Mouse (Mus musculus) NIH3T3 (cell line): ENCODE measurements around the gene Trpm3.

ENCODE experiments used
- DNase-seq: peaks from one replicate; pipeline ENCODE4 v3.0.0-alpha.2; 2012; ENCODE audit warnings: low read depth

Gene Trpm3

DNA sequence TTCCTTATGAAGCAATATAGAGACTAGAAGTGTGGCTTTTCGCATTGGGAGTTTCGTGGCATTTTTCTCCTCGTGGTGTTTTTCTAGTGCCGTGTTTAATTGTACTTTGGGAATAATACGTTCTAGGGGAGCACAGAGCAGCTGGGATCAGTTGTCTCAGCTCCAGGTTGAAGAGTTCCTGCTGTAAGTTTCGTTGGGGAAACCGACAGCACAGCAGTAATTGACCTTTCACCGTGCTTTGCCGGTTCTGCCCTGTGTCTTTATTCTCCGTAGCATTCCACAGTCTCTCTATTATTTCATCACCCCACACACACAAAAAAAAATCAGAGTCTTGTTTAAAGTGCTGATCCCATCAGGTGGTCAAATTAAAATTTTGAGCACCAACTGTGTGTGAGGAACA, 496.8 kb downstream of the Trpm3 start:
- no peak for DNase-seq

DNA sequence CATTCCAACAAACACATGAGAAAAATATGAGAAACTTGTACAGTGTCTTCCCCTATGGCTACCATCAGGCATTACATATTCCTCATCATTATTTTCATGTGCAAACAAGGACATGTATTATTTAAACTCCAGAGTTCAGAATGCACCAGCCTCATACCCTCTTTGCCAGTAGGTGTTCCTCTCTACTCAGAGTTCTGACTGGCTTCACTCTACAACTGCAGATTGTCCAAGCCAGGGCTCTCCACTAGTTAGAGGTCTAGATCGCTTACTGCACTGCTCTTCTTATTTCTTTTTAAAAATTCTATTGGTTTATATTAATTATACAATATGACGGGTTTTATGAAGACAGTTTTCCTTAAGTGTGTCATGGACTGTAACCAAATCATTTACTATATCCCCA, 498.9 kb downstream of the Trpm3 start:
- DNase-seq = no peak

DNA sequence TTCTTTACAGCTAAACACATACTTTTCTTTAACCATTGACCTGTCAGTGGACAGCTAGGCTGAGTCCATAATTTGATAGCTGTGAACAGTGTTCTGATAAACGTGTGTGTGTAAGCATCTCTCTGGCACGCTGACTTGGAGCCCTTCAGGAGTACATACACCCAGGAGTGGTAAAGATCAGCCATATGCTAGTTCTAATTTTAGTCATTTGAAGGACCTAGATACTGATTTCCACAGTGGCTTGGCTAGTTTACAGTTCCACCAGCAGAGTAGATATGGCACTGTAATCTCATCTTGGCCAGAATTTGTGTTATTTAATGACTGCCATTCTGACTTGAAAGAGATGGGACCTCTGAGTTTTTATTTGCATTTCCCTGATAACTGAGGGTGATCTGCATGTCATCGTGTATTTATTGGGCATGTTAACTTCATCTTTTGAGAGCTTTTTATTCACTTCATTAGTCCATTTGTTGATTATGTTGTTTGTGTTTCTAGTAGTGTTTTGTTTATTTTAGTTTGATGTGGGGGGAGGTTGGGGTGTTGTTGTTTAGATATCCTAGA, 499.6 kb downstream of the Trpm3 start:
- no peak for DNase-seq

DNA sequence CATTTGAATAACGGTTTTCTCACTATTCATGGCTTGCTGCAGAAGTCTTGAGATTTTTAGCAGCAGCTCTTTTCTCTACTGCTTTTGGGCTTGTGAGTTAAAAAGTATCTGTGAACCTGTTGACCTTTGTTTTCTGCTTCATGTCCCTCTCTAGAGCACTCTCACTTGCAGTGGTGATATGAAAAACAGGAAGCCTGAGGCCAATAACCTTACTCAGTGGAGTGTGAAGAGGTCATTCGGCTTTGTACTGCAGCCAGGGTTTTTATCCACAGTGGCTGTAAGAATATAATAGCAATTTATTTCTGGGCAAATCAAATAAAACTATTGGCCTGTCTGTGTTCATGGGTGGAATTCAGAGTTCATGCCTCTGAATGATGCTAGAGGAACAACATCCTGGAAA, 503.3 kb downstream of the Trpm3 start:
- DNase-seq = no peak

DNA sequence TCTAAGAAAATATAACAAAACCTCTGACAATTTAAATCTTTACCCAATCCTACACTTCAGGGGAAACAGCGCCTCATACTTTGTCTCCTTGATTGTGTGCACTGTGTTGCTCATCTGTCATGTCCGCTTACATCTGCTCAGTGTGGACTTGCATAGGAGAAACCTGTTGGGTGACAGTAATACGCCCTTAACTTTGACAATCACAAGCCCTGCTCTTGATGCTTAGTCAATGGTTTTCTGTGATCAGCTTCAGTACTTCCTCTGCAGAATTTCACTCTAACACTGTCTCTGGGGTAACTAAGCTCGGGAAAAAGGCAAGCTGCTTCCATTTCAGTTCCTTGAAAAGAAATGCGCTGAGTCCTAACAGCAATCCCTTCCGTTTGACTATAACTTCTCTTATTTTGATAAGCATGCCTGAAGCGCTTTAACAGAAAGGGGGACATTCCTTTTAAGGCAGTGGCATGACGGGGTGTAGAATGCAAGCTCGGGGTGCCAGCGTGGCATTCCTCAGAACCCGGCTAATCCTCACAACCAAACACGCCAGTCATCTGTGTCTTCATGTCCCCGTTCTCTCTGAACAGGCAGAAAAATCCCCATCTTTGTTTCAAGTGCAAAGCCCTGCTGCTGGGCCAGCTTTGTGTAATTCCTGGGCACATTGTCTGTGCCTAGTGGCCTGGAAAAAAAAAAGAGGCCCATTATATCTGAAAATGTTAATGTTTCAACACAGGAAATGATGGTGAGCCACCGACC, 517.8 kb downstream of the Trpm3 start:
- DNase-seq = no peak

DNA sequence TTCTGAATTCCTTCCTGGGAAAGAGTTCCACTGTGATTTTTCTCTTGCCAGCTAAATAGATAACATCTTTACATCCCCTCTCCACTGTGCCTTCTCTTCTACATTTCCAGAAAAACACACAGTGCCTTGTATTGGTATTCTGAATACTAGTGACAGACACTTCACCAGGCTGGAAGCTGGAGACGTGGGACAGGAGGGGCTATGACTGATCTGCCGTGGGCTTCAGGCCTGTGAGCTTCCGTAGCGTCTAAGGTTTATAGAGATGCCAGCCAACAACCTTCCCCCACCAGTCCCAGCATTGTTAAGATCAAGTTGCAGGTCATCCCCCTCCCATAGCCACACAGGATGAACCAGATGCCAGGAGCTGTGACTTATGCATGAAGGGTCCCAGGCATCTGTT, 518.4 kb downstream of the Trpm3 start:
- no peak for DNase-seq

DNA sequence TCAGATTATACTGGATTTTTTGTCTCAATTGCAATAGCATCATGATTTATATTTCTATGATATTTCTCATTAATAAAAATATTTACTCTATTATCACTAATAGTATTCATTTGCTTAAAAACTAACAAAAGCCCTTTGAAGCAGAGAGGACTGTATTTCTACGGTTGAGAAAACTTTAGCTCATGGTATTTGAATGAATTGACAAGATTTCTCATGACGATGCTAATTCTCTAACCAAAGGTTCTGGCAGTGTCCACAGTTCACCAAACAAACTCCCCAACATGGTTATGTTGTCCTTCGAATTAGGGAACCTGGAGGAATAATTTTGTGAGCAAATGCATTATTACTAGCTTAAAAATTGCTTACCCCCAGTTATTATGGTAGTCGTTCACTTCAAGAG, 526.6 kb downstream of the Trpm3 start:
- no peak for DNase-seq

DNA sequence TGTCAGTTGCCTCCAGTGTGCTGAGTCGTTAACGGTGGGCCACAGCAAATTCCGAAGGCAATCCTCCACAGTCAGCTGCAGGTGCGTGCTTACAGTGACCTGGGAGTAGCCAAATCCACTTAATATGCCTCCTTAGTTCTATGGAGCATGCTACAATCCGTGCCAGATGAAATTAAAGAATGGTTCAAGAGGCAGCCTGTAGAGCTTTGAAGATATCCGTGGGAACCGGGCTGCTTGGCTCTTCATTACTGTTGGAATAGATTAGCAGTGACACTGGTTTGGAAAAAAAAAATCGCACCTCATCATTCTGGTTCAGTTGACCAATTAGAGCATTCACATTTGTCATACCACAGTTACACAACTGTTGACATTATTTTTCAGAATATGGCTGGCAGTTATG, 531.4 kb downstream of the Trpm3 start:
- DNase-seq = no peak

DNA sequence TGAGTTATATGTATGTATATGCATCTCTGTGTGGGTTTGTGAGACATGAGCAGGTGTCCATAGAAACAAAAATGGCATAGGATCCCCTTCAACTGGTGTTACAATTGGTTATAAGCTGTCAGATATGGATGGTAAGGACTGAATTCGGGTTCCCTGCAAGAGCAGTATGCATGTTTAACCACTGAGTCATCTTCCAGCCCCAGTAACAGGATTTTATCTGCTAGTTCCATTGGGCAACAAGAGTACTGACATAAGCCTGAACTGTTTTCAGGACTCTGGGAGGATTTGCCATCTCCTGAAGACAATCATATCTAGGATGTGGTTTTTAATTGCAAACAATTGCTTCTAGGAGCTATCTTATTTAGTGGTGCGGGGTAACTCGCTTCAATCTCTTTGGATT, 534.0 kb downstream of the Trpm3 start:
- no peak for DNase-seq

DNA sequence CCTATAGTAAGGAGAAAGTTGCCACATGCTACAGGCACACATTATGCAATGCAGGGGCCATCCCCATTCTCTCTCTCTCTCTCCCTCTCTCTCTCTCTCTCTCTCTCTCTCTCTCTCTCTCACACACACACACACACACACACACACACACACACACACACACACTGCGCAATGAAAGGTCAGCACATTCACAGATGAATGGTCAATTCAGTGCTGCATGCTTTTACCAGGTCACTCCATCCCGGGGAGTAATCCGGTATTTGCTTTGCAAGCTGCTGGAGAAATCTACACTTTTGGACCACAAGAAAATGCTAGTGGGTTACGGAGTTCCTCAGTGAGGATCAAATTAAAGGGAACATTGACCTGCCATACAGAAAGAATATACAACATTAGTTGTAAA, 537.4 kb downstream of the Trpm3 start:
- no peak for DNase-seq

DNA sequence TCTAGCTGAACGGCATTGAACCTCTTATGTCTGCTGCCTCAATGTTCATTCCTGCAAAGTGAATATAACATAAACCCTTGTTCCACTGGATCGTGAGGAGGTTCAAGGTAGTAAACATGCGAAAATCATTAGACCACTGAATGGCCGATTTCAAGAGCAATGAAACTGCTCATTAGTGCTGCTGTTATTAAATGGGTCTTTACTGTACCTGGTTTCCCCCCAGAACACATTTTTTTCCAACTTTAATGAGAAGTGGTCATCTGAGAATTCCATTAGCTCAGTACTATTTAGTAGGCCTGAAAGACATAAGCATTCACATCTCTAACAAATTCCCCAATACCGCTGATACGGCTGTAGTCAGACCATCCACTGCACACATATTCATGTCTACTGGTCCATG, 543.4 kb downstream of the Trpm3 start:
- DNase-seq = no peak

DNA sequence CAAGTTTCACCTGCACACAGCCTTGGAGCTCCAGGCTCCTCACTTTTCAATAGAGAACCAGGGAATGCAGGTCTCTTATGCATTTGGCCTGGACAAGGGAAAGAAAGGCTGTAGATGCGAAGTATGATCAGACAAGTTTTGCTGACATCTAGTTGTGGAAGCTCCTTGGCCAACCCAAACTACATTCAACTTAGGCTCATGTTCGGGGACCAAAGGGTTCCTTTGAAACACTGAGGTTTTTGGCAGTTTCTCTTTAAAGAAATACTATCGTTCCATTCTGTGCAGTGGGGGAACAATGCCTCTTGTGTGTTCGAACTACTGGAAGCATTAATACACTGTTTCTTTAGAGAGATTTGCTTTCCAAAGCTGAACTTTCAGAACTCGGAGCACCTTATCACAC, 553.1 kb downstream of the Trpm3 start:
- no peak for DNase-seq

DNA sequence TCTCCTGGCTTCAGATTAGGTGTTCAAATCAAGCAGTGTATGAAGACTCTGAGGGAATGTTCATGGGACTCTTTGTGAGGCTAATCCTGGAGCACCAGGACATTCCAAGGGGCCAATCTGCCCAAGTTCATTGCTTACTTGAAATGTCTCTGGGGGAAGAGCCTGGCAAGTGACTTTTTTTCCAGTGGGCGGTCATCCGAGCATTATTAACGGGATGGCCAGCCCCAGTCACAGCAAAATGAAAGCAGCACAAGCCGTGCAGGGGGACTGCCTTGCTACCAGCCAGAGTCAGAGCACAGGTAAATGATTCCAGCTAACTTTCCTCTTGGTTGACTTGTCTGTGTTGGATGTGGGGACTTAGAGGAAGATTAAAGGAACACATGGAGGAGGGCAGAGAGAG, 553.7 kb downstream of the Trpm3 start:
- no peak for DNase-seq

DNA sequence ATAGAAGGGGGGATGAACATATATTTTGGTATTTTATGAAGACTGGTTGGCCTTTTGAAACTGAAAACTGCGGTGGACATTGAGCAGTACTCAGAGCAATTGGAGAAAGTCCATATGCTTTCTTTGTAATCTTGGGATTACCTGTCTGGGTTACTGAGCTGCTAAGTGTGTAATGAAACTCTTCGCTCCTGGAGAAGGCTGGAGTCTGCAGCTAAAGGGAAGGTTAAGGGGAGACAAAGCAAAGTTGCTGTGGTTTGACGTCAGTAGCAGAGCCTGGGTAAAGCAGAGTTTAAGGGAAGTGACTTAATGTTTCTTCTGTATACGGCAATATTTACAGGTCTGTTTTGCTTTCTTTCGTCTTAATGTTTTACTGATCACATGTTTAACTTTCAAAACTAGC, 554.1 kb downstream of the Trpm3 start:
- no peak for DNase-seq

DNA sequence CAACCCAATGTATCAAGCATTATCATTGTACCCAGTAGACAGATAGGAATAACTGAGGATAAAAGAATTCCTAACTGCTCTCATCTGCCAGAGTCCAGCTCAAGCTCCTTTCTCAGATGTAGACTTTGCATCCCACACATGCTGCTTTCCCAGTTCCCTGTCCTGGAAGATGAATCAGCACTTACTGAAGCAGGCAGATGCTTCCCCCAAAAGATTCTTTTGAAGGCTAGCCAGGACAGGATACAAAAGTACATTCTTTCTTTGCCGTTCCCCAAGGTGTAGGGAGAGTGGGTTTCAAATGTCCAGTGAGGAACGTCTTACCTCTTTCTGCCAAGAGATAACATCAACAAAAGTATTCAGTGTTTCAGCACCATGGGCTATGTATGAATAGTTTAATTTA, 556.6 kb downstream of the Trpm3 start:
- no peak for DNase-seq

DNA sequence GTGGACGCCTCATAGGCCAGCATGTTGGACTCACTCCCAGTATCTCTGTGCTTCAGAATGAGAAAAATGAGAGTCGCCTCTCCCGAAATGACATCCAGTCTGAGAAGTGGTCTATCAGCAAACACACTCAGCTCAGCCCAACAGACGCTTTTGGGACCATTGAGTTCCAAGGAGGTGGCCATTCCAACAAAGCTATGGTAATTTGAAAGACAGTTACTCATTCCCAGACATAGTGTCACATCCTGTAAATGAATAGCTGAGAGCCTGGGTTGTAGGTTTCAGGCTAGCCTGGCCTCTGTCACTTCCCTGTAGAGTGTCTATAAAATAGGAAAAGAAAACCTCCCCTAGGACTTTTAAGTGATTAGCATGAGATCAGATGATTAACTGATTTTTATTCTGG, 559.9 kb downstream of the Trpm3 start:
- no peak for DNase-seq

DNA sequence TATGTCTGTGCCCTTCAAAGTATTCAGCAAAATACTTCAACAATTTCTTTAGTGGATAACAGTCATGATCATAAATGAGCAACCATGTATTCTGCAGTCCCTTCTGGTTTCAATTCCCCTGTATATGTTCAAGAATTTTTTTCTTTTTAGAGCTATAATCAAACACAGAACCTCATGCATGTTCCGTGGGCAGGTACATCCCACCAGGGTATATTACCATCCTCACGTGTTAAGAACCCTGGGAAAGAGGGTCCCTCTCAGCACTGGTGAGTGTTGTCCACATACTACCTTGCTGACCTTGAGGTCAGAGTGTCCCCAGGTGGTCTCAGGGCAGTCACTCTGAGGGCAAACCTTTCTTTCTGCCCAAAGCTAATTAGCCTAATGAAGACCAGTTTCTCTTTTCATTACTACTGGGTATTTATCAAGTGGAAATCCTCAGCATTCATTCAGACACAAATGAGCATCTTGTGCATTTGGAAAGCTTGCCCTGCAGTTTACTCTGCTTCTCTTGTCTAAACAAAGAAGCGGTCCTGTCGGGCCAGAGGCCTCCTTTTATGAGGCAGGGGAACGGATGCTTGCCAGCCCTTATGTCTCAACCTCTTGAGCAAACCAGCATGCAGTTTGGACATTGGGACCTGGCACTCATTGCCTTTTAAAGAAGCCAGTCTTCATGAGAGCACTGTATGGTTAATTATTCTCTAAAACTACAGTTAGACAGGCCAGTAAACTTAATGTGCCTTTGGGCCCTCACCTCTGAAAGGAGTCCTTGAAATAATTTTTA, 562.2 kb downstream of the Trpm3 start:
- no peak for DNase-seq

DNA sequence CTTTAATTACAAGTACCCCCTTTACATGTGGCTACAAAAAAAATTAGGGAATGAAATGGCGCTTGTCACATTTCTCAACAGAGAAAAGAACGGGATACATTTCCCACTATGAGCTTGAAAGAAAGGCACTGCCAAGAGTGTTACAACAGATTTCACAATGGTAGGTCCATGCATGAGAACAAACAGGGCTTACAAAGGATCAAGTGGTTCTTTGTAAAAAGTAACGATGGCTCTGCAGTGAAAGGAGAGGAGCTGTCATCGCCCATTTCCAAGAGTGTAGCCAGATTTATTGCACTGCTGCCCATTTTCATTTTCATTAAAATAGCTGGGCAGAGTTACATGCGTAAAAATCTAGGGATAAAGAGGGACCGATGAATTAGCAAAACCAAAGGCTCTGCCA, 565.0 kb downstream of the Trpm3 start:
- no peak for DNase-seq

DNA sequence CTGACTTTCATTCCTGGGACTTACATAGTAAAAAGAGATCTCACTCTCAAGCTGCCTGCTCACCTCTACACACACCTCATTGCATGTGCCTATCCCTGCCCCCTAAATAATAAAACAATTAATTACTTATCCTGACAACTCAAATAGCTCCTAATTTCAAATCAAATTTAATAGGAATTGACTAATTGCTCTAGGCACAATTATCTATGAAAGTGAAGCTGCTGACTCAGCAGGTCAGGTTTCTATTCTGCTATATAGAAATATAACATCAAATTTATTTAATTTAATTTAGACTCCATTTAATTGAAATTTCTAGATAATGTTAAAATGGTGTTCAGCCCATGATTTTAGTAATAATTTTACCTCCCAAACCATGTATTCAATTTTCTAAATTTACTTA, 566.6 kb downstream of the Trpm3 start:
- no peak for DNase-seq

DNA sequence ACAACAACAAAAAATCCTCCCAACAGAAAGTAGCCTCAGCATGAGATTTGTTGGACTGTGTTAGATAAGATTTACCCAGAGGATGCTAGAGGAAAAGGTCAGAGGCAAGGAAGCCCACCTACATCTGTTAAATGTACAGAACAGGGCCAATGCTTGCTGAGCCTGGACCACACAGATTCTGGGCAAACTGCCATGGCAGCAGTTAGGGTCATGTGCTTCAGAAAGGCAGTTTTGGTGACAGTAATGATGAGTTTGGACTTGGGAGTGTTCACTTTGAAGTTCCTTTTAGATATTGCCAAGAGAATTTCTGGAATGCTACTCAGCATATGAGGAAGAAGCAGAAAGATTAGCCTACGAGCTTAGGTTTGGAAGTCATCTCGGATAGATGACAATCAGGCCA, 580.2 kb downstream of the Trpm3 start:
- DNase-seq = no peak

DNA sequence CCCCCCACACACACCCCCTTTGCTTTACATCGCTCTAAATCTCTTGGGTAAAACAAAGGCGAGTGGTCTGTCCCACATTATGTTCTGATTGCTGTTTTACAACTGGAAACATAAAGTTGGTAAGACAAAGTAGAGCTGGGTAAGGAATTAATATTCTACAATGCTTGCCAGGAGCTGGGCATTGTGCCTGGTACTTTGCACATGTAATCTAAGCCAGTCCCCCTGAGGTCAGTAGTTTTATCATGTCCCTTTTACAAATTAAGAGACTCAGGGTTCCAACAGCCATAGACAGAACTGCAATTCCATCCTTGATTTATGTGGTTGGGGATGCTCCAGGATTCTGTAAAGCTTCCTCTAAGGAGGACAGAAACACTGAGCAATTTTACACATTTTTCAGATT, 591.0 kb downstream of the Trpm3 start:
- DNase-seq = no peak

DNA sequence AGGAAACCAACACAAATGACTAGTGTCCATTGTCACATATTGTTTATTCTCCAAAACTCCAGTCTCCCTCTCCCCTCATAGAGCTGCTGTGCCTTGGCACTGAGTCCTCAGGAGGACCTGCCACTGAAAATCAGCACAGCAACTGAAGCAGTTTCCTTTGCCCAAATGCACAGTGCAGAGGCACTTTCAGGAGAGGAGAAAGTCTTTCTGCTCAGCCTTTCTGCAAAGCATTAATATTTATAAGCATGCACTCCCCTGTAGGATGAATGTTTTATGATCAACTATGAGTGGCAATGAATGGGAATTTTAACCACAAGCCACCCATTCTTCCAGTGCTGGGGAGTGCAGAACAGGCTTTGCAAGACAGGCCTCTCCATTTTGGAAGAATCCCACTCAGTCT, 592.1 kb downstream of the Trpm3 start:
- DNase-seq = no peak

DNA sequence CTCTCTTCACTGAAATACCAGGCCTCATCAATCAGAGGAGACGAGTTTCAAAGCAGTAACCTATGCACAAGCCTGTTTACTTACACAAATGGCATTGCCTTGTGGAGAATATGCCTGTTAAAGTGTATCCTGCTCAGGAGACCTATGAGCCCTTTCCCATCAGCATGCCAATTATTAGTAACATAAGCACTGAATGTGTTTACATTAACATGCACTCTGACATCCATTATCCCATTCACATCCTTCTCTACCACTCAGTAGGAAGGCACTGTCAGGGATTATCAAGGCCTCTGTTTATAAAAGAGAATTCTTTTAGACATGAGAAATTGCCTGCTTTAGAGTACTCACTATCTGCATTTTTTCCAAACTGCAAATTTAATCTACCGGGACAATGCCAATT, 598.0 kb downstream of the Trpm3 start:
- DNase-seq = no peak

DNA sequence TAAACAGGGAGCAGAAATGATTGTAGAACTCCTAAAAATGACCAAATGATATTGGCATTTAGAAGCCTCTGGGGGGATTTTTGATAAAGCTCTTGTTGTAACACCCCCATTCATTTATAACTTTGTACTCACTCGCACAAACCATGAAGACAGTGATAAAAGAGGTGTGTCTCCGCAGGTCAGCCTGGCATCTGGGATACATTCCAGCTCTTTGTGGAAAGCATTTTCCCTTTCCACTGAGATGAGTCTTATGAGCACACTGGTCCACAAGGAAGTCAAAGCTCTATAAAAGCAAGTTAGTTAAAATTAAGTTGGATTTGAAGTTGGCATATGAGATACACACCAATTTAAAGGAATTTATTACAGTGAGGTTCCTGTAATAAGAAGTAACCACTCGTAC, 600.4 kb downstream of the Trpm3 start:
- DNase-seq = no peak
